Mouse (Mus musculus): Measurements from ENCODE around the gene Fam229b. TPM values are rescaled to one million over a fixed set of nuclear protein-coding genes. Genes with fewer than 3 reads are reported as not detected.

Gene Fam229b
- polyA plus RNA-seq, 1 experiment from 2014 or later = 14.7 TPM

- ATAC-seq (ENCODE audit: low FRiP score, low TSS enrichment) = no peak
- Histone ChIP-seq H3K27me3 (ENCODE audit: control insufficient read depth, insufficient read depth, low read length) (no peaks in the 10 kb centered on the region), H3K36me3 (ENCODE audit: control insufficient read depth, insufficient read depth, low read length) (peaks cover 28% of the 10 kb centered on the region), H3K4me1 (ENCODE audit: control insufficient read depth, insufficient read depth, low read length) (no peaks in the 10 kb centered on the region), H3K9me3 (ENCODE audit: control insufficient read depth, low read length) (no peaks in the 10 kb centered on the region), H3K4me3 (ENCODE audit: low read length) (no peak overlapping the region), H3K9ac (ENCODE audit: low read depth, low read length) (no peak overlapping the region), H3K27ac (ENCODE audit: low read depth, low read length) (no peak overlapping the region), H3K4me2 (replicated peaks; ENCODE audit: low read depth, low read length) (no peak overlapping the region)
- 68% methylated on average over 3 of the region's 3 CpGs for WGBS
Observed at GRCm38 (mm10) chr10:39106413-39106812, 27.3 kb downstream of the Fam229b start.

GRCm38 (mm10) chr10:39104803-39105449 is 28.8 kb downstream of the Fam229b start:
- no peak overlapping the region for H3K9ac ChIP-seq (ENCODE audit: low read depth, low read length)
- no peaks in the 10 kb centered on the region for H3K4me1 ChIP-seq (ENCODE audit: control insufficient read depth, insufficient read depth, low read length)
- H3K9me3 ChIP-seq (ENCODE audit: control insufficient read depth, low read length) = no peaks in the 10 kb centered on the region
- H3K4me2 ChIP-seq (replicated peaks; ENCODE audit: low read depth, low read length) = no peak overlapping the region
- H3K36me3 ChIP-seq (ENCODE audit: control insufficient read depth, insufficient read depth, low read length) = peaks cover 28% of the 10 kb centered on the region
- no peak for ATAC-seq (ENCODE audit: low FRiP score, low TSS enrichment)
- 93% methylated on average over 8 of the region's 8 CpGs for WGBS
- no peak overlapping the region for H3K27ac ChIP-seq (ENCODE audit: low read depth, low read length)
- no peak overlapping the region for H3K4me3 ChIP-seq (ENCODE audit: low read length)
- no peaks in the 10 kb centered on the region for H3K27me3 ChIP-seq (ENCODE audit: control insufficient read depth, insufficient read depth, low read length)

- Histone ChIP-seq H3K4me3 (ENCODE audit: low read length) (no peak overlapping the region), H3K9ac (ENCODE audit: low read depth, low read length) (no peak overlapping the region), H3K4me1 (ENCODE audit: control insufficient read depth, insufficient read depth, low read length) (no peaks in the 10 kb centered on the region), H3K27me3 (ENCODE audit: control insufficient read depth, insufficient read depth, low read length) (no peaks in the 10 kb centered on the region), H3K27ac (ENCODE audit: low read depth, low read length) (no peak overlapping the region), H3K9me3 (ENCODE audit: control insufficient read depth, low read length) (no peaks in the 10 kb centered on the region), H3K36me3 (ENCODE audit: control insufficient read depth, insufficient read depth, low read length) (peaks cover 27% of the 10 kb centered on the region), H3K4me2 (replicated peaks; ENCODE audit: low read depth, low read length) (no peak overlapping the region)
- no peak for ATAC-seq (ENCODE audit: low FRiP score, low TSS enrichment)
- 93% methylated on average over 10 of the region's 10 CpGs for WGBS
Observed at GRCm38 (mm10) chr10:39098746-39099145, 35.0 kb downstream of the Fam229b start.

- Histone ChIP-seq H3K9me3 (ENCODE audit: control insufficient read depth, low read length) (no peaks in the 10 kb centered on the region), H3K4me3 (ENCODE audit: low read length) (no peak overlapping the region), H3K9ac (ENCODE audit: low read depth, low read length) (no peak overlapping the region), H3K4me1 (ENCODE audit: control insufficient read depth, insufficient read depth, low read length) (no peaks in the 10 kb centered on the region), H3K36me3 (ENCODE audit: control insufficient read depth, insufficient read depth, low read length) (peaks cover 18% of the 10 kb centered on the region; the same call in 1 of the 2 replicates), H3K27ac (ENCODE audit: low read depth, low read length) (no peak overlapping the region), H3K27me3 (ENCODE audit: control insufficient read depth, insufficient read depth, low read length) (no peaks in the 10 kb centered on the region), H3K4me2 (replicated peaks; ENCODE audit: low read depth, low read length) (no peak overlapping the region)
- WGBS = 89% methylated on average over 9 of the region's 9 CpGs
- ATAC-seq (ENCODE audit: low FRiP score, low TSS enrichment) = no peak
Observed at GRCm38 (mm10) chr10:39096981-39097380, 36.7 kb downstream of the Fam229b start.

- Histone ChIP-seq H3K27ac (ENCODE audit: low read depth, low read length) (no peak overlapping the region), H3K9ac (ENCODE audit: low read depth, low read length) (no peak overlapping the region), H3K4me3 (ENCODE audit: low read length) (no peak overlapping the region), H3K36me3 (ENCODE audit: control insufficient read depth, insufficient read depth, low read length) (peaks cover 39% of the 10 kb centered on the region; the same call in 1 of the 2 replicates), H3K27me3 (ENCODE audit: control insufficient read depth, insufficient read depth, low read length) (no peaks in the 10 kb centered on the region), H3K4me1 (ENCODE audit: control insufficient read depth, insufficient read depth, low read length) (no peaks in the 10 kb centered on the region), H3K4me2 (replicated peaks; ENCODE audit: low read depth, low read length) (no peak overlapping the region), H3K9me3 (ENCODE audit: control insufficient read depth, low read length) (no peaks in the 10 kb centered on the region)
- ATAC-seq (ENCODE audit: low FRiP score, low TSS enrichment) = no peak
- 82% methylated on average over 4 of the region's 4 CpGs for WGBS
Observed at GRCm38 (mm10) chr10:39072048-39072447, 61.7 kb downstream of the Fam229b start.

Other genes with a start within 250 kb of the Fam229b start
- 40.9 and 71.5 TPM in 2 replicates for gene Lama4, start 168.4 kb downstream of the Fam229b start, polyA plus RNA-seq (2014; fragmentation: Nextera tagmentation; extraction: Ambion mirVana)
- gene Tube1, start 62 bp upstream of the Fam229b start, polyA plus RNA-seq (2014; fragmentation: Nextera tagmentation; extraction: Ambion mirVana) = 15.8 and 21.5 TPM in 2 replicates
- gene Ccn6, start 29.9 kb upstream of the Fam229b start, polyA plus RNA-seq (2014; fragmentation: Nextera tagmentation; extraction: Ambion mirVana) = 0.37 and 0.41 TPM in 2 replicates
- gene Fyn, start 234.9 kb upstream of the Fam229b start, polyA plus RNA-seq (2014; fragmentation: Nextera tagmentation; extraction: Ambion mirVana) = 24.3 and 32.6 TPM in 2 replicates